Mouse (Mus musculus): ENCODE measurements at regions not wholly inside any gene's neighbourhood (a gene's known extent, or its start where the extent isn't known, plus 50 kb on each side); places are given as distances from the start of the nearest gene placed in this dataset.
"Not testable (repeated sequence)": the region's sequence is repeated elsewhere in the genome, so short reads cannot be mapped to it uniquely, and the experiment has no call there.

DNA sequence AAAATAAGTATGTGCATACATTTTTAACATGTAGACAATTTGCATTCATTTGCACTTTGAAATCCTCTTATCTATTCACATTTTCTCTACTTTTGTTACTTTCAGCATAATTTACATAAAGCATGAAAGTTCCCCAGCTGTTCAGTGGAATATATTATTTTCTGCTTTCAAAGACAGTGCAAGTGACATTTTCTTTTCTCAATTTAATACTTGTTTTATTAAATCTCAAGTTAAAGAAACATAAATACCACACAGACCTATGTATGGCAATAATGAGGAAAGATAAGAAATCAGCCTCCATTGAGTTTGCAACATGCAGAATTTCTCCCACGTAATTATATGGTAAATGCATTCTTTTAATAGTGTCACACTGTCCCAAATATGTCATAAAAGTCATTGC, 1168.1 kb upstream of the Gje1 start:
- WGBS, result 42% methylated on average over 1 of the region's 1 CpGs
- no peak for ATAC-seq
- no peak overlapping the region for H3K4me3 ChIP-seq (replicated peaks)

DNA sequence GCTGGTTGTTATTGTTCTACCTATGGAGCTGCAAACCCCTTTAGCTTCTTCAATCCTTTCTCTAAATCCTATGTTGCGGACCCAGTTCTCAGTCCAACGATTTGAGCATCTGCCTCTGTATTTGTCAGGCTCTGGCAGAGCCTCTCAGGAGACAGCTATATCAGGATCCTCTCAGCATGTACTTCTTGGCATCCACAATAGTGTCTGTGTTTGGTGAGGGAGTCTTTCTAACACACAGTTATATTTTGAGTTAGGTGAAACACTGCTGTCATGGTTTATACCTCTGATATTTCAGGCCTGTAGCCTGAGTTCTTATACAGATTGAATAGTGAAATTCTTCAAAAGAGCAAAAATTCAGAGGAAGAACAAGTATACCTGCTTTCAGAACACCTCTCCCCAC, 1150.0 kb upstream of the Gje1 start:
- H3K9me3 ChIP-seq, result no peaks in the 10 kb centered on the region
- H3K9ac ChIP-seq (replicated peaks), result no peak overlapping the region
- H3K4me2 ChIP-seq (replicated peaks), result no peak overlapping the region
- H3K4me1 ChIP-seq (replicated peaks), result no peaks in the 10 kb centered on the region
- H3K27ac ChIP-seq, result no peak overlapping the region
- H3K36me3 ChIP-seq, result no peaks in the 10 kb centered on the region
- whole genome bisulfite sequencing, result 76% methylated on average over 2 of the region's 2 CpGs
- no peaks in the 10 kb centered on the region for H3K27me3 ChIP-seq
- no peak for ATAC-seq
- H3K4me3 ChIP-seq (replicated peaks), result no peak overlapping the region

More for the DNA sequence above, 1168.1 kb upstream of the Gje1 start:
- Histone ChIP-seq H3K4me1 (replicated peaks) (no peaks in the 10 kb centered on the region), H3K9ac (replicated peaks) (no peak overlapping the region), H3K36me3 (no peaks in the 10 kb centered on the region), H3K4me2 (replicated peaks) (no peak overlapping the region), H3K27ac (no peak overlapping the region), H3K9me3 (no peaks in the 10 kb centered on the region), H3K27me3 (no peaks in the 10 kb centered on the region)

DNA sequence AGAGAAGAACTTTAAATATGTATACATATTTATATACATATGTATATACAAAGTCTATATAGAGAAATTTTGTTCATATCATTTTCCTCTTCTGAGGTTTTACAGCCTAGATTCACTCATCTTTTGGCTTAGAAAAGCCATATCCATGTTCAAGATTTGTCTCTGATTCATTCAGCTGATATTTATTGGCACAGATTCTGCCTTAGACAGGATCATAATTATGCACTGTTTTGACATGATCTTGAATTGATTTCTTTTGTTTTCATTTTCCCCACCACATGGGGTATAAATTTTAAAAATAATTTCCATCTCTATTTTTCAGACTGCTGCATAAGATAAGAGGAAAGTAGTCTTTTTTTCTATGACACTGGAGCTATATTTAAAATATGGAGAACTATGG, 1148.9 kb upstream of the Gje1 start:
- ATAC-seq, result no peak
- Histone ChIP-seq H3K9ac (replicated peaks) (no peak overlapping the region), H3K4me2 (replicated peaks) (no peak overlapping the region), H3K4me3 (replicated peaks) (no peak overlapping the region), H3K9me3 (no peaks in the 10 kb centered on the region), H3K4me1 (replicated peaks) (no peaks in the 10 kb centered on the region), H3K36me3 (no peaks in the 10 kb centered on the region), H3K27ac (no peak overlapping the region), H3K27me3 (no peaks in the 10 kb centered on the region)

DNA sequence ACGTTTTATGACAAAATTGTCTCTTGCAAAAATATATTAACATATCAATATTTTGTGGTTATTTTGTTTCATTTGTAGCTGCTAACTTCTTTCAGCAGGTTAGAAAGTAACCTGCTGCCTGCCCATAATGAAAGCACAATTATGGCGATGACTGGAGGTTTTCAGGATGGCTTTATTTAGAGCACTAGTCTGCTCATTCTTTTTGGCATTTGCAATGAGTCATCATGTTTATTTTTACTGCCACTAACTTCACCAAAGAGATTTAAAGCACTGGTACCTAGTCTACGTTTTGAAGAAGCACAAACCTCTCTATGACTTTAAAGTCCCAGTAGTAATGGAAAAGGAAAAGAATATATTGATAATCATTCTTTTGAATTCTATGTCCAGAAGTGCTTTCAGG, 1123.4 kb upstream of the Gje1 start:
- Histone ChIP-seq H3K27ac (no peak overlapping the region), H3K4me3 (replicated peaks) (no peak overlapping the region), H3K9me3 (no peaks in the 10 kb centered on the region), H3K4me2 (replicated peaks) (no peak overlapping the region), H3K4me1 (replicated peaks) (no peaks in the 10 kb centered on the region), H3K27me3 (no peaks in the 10 kb centered on the region), H3K9ac (replicated peaks) (no peak overlapping the region), H3K36me3 (no peaks in the 10 kb centered on the region)
- WGBS, result 85% methylated on average over 3 of the region's 3 CpGs
- no peak for ATAC-seq

DNA sequence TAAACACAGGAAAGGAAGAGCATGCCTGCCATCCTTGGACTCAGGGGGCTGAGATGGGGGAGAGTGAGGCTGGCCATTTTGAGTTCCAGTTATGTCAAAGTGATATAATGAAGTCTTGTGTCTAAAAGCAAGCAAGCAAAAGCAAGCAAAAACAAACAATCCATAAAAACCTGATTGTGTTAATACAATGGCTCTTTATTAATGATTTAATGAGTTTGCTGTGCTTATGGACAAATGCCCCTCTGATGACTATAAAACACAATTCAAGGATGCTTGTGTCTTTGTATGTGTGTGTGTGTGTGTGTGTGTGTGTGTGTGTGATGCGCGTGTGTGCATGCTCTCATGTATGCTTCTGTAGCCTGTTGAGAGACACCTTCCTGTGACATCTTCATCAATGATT, 1114.3 kb upstream of the Gje1 start:
- Histone ChIP-seq H3K9ac (replicated peaks) (no peak overlapping the region), H3K27ac (no peak overlapping the region), H3K4me1 (replicated peaks) (no peaks in the 10 kb centered on the region), H3K9me3 (no peaks in the 10 kb centered on the region), H3K36me3 (no peaks in the 10 kb centered on the region), H3K27me3 (no peaks in the 10 kb centered on the region), H3K4me2 (replicated peaks) (no peak overlapping the region), H3K4me3 (replicated peaks) (no peak overlapping the region)
- 92% methylated on average over 2 of the region's 2 CpGs for WGBS
- no peak for ATAC-seq

DNA sequence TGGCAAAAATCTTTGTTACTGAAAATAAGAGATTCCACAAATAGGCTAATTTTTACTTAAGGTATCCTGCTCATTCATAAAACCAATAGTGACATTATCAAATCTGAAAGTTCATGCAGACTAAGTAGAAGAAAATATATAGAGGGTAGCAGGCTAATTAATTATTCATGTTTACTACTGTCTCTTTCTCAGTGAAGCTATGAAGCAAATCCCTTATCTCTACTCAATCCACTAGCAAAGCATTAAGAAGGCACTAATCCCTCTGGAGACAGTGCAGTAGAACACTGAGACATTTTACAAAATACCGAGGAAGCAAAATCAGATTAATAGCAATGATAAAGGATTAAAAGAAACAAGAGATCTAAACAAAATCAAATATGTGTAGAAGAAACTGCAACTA, 1107.4 kb upstream of the Gje1 start:
- Histone ChIP-seq H3K9me3 (no peaks in the 10 kb centered on the region), H3K27ac (no peak overlapping the region), H3K4me2 (replicated peaks) (no peak overlapping the region), H3K27me3 (no peaks in the 10 kb centered on the region), H3K4me1 (replicated peaks) (no peaks in the 10 kb centered on the region), H3K4me3 (replicated peaks) (no peak overlapping the region), H3K9ac (replicated peaks) (no peak overlapping the region), H3K36me3 (no peaks in the 10 kb centered on the region)
- WGBS, result 38% methylated on average over 1 of the region's 1 CpGs
- 0 out of 2 replicates have a peak, but pooled peaks have one; percentile 53 for ATAC-seq

DNA sequence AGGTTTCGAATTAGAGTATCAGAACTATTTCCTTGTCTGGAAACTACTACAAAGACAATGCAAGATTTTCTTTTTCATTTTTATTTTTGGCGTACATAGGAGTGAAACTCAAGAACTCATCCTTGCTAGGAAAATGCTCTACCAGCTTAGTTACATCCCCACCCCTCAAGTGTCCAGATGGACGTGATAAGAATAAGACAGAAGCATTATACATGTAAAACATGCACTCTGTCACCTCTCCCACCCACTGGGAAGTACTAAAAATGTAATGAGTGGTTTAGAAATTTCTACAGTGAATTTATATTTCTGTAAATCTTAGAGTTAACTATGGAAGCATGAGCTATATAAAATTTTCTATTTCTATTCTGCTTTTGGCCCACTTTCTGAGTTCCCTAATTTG, 1089.3 kb upstream of the Gje1 start:
- Histone ChIP-seq H3K4me1 (replicated peaks) (no peaks in the 10 kb centered on the region), H3K9ac (replicated peaks) (no peak overlapping the region), H3K9me3 (no peaks in the 10 kb centered on the region), H3K27me3 (no peaks in the 10 kb centered on the region), H3K4me2 (replicated peaks) (no peak overlapping the region), H3K4me3 (replicated peaks) (no peak overlapping the region), H3K36me3 (no peaks in the 10 kb centered on the region), H3K27ac (no peak overlapping the region)
- ATAC-seq, result no peak
- WGBS, result 88% methylated on average over 3 of the region's 3 CpGs

DNA sequence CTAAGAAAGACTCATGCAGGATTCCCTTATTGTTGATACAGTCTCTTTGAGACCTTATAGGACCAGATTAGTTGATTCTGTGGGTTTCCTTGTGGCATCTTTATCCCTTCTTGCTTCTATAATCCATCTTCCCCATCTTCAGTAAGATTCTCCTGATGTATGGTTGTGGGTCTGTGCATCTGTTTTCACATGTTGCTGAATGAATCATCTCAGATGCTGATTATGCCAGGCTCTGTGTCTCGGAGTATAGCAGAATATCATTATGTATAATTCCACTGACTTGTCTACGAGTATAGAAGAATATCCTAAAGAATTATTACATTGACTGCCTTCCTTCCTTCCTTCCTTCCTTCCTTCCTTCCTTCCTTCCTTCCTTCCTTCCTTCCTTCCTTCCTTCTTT, 1087.8 kb upstream of the Gje1 start:
- 88% methylated on average over 2 of the region's 2 CpGs for WGBS
- Histone ChIP-seq H3K4me2 (replicated peaks) (no peak overlapping the region), H3K36me3 (no peaks in the 10 kb centered on the region), H3K27me3 (no peaks in the 10 kb centered on the region), H3K9ac (replicated peaks) (no peak overlapping the region), H3K9me3 (no peaks in the 10 kb centered on the region), H3K27ac (no peak overlapping the region), H3K4me1 (replicated peaks) (no peaks in the 10 kb centered on the region), H3K4me3 (replicated peaks) (no peak overlapping the region)
- ATAC-seq, result no peak

DNA sequence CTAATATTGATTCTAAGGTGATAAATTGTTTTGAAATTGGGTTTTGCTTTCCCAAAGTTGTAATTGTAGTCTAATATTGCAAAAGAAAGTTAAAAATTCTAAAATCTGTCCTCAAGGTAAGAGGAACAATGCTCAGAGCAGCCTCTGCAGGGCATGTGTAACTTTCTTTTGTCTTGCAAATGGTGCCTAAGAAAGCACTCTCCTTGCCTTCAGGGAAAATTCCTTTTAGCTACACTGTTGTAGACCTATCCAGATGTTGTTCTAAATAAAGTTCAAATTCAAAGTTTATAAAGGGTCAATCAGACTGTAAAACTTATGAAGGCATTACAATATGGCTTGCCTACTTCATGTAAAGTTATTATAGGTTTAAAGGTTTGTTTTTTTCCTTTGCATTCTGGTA, 1075.2 kb upstream of the Gje1 start:
- not testable (repeated sequence) for H3K9me3 ChIP-seq; H3K9ac ChIP-seq (replicated peaks); H3K4me2 ChIP-seq (replicated peaks); H3K4me3 ChIP-seq (replicated peaks); H3K36me3 ChIP-seq; H3K4me1 ChIP-seq (replicated peaks); H3K27ac ChIP-seq; H3K27me3 ChIP-seq; ATAC-seq

DNA sequence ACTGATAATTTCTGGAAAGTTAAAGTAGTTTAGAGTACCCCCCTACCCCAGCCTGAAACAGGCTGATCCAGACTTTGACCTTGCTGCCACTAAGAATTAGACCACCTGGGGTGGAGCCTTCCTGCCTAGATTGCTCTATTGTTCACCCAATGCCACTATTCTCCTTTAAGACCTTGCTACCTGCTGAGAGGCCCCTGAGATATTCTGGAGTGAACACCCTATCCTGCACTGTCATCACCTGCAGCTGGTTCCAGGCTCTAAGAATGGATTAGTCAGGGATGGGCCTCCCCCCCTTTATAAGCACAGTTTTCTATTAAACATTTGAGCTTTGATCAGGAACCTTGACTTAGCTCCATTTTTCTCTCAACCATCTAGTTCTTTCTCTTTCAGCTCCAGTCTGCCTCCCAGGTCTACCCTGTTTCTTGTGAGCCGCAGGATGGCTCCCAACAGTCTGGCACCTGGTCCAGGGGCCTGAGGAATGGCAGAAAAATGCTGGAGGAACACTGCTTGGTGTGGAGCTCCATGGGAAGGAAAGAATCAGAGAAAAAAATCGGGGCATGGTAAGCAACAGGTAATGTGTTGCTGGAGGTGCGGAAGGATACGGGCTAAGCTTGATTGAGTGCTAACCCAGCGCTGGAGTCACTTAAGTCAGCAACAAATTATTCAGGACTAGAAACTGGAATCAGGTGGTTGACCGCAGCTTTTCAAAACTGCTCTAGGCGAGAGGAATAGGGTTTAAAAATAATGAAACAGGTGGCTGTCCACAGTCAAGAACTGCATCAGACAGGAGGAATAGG, 1073.7 kb upstream of the Gje1 start:
- Histone ChIP-seq H3K36me3 (no peaks in the 10 kb centered on the region), H3K27me3 (no peaks in the 10 kb centered on the region)
- no peak for ATAC-seq

DNA sequence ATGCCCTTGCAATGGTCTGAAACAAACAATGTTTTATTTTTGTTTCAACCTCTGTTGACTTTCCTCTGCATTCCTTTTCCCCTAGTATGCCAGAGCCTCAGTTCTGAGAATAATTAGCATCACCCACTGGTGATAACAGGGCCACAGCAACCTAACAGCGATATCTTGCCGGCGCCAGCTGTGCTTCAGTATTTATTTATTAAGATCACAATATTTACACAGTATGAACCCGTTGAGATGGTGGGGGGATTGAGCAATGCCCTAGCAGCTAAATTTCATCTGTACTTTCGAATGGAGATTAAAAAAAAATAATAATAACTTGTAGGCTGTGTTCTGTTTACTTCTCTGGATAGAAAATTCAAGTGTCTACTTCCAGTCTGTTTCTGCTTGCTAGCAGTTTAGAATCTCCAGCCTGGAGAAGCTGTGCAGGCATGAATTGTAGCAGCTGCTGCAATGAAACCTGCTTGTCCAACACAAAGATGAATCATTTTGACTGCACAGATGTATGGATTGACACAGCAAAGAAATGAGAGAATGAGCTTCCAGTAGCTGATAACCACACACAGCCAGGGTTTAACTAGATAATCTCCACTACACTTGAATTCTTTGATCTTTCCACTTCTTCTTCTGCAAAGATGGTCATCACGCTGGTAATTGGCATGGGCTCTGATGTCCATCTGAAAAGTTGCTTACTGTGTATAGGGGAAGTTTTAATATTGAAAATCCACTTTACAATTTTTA, 1042.1 kb upstream of the Gje1 start:
- no peak overlapping the region for H3K4me2 ChIP-seq (replicated peaks)

More for the DNA sequence above, 1073.7 kb upstream of the Gje1 start:
- Histone ChIP-seq H3K4me2 (replicated peaks) (no peak overlapping the region), H3K27ac (no peak overlapping the region), H3K9me3 (no peaks in the 10 kb centered on the region), H3K9ac (replicated peaks) (no peak overlapping the region), H3K4me1 (replicated peaks) (no peaks in the 10 kb centered on the region), H3K4me3 (replicated peaks) (no peak overlapping the region)
- WGBS, result 29% methylated on average over 7 of the region's 7 CpGs

DNA sequence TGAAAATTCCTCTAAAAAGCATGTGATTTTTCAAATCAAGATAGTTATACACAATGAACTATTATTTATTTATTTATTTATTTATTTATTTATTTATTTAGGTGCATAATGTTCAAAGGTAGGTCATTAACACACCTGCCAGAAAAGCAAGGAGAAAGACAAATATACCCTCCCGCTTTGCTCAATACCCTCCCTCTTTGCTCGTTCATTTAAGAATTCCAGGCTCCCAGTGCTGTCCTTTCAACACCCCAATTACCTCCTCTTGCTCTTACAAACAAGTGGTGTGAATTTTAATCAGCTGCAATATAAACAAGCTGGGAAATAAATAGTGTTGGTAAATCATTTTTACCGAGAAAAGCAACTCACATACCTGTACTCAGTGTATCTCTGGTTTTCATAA, 1041.6 kb upstream of the Gje1 start:
- WGBS, result 58% methylated on average over 3 of the region's 3 CpGs
- Histone ChIP-seq H3K27ac (no peak overlapping the region), H3K9me3 (no peaks in the 10 kb centered on the region), H3K4me2 (replicated peaks) (no peak overlapping the region), H3K36me3 (no peaks in the 10 kb centered on the region), H3K9ac (replicated peaks) (no peak overlapping the region), H3K27me3 (no peaks in the 10 kb centered on the region), H3K4me1 (replicated peaks) (no peaks in the 10 kb centered on the region), H3K4me3 (replicated peaks) (no peak overlapping the region)
- 0 out of 2 replicates have a peak, but pooled peaks have one; percentile 24 for ATAC-seq

More for the DNA sequence above, 1042.1 kb upstream of the Gje1 start:
- H3K27me3 ChIP-seq, result no peaks in the 10 kb centered on the region
- no peak overlapping the region for H3K27ac ChIP-seq
- no peaks in the 10 kb centered on the region for H3K36me3 ChIP-seq
- H3K4me1 ChIP-seq (replicated peaks), result no peaks in the 10 kb centered on the region
- 74% methylated on average over 6 of the region's 6 CpGs for WGBS
- H3K9me3 ChIP-seq, result no peaks in the 10 kb centered on the region
- H3K4me3 ChIP-seq (replicated peaks), result no peak overlapping the region
- no peak overlapping the region for H3K9ac ChIP-seq (replicated peaks)
- 0 out of 2 replicates have a peak, but pooled peaks have one; percentile 50 for ATAC-seq

Measured in midbrain, embryonic 13.5 days (tissue).